Mouse (Mus musculus) kidney, embryonic 16.5 days (tissue): ENCODE data around the gene Cacna1d. TPM values are rescaled to one million over a fixed set of nuclear protein-coding genes. Genes with fewer than 3 reads are reported as not detected.

Experiments used
- ATAC-seq: fragments of 200-750 bp; cut with Nextera tagmentation; 2 replicates; pipeline ENCODE4 v1.8.0; 2017; ENCODE audit warnings: moderate TSS enrichment; ENCODE audit not compliant: low FRiP score, low TSS enrichment
- H3K27ac ChIP-seq: fragments of 300-500 bp; sonication (generic); 2 replicates; pipeline ENCODE4 v1.5.1; 2014; ENCODE audit warnings: low read length
- H3K27me3 ChIP-seq: fragments of 300-500 bp; sonication (generic); 2 replicates; pipeline ENCODE4 v1.6.1; 2014; ENCODE audit warnings: low read length, control low read depth, mixed read lengths; ENCODE audit not compliant: insufficient read depth
- H3K36me3 ChIP-seq: fragments of 300-500 bp; sonication (generic); 2 replicates; pipeline ENCODE4 v1.6.1; 2014; ENCODE audit warnings: low read length, control low read depth, mixed read lengths; ENCODE audit not compliant: insufficient read depth
- H3K4me1 ChIP-seq: fragments of 300-500 bp; sonication (generic); 2 replicates; pipeline ENCODE4 v1.6.1; 2014; ENCODE audit warnings: low read length, control low read depth, mixed read lengths; ENCODE audit not compliant: insufficient read depth
- H3K4me2 ChIP-seq: fragments of 300-500 bp; sonication (generic); replicated peaks from 2 replicates; pipeline ENCODE4 v1.6.1; 2014; ENCODE audit warnings: low read depth, low read length
- H3K4me3 ChIP-seq: fragments of 300-500 bp; sonication (generic); 2 replicates; pipeline ENCODE4 v1.5.1; 2014; ENCODE audit warnings: mild to moderate bottlenecking, low read length
- H3K9ac ChIP-seq: fragments of 300-500 bp; sonication (generic); replicated peaks from 2 replicates; pipeline ENCODE4 v1.6.1; 2014; ENCODE audit warnings: low read length
- H3K9me3 ChIP-seq: fragments of 300-500 bp; sonication (generic); 2 replicates; pipeline ENCODE4 v1.6.1; 2016; ENCODE audit warnings: low read length, control low read depth
- WGBS: fragments of 180-500 bp; shearing (Covaris S2); extraction: QIAGEN DNeasy Blood & Tissue Kit; methylation state at CpG from one replicate; pipeline ENCODE4 v1.1.7; 2014; 5-methylcytosine and 5-hydroxymethylcytosine counted together
- polyA plus RNA-seq: library from polyadenylated mRNA; unstranded; fragments of >200 nt; fragmentation: Nextera tagmentation; extraction: Ambion mirVana; gene quantifications from 2 replicates; pipeline ENCODE4 v1.2.1, GENCODE M21; 2015

The Cacna1d gene
- polyA plus RNA-seq, 1 experiment from 2014 or later: 3.0 TPM

- Histone ChIP-seq H3K27ac (no peak overlapping the region; the same call in 1 of the 2 replicates), H3K4me3 (no peak overlapping the region), H3K27me3 (no peaks in the 10 kb centered on the region), H3K9me3 (no peaks in the 10 kb centered on the region), H3K36me3 (no peaks in the 10 kb centered on the region), H3K4me1 (peaks cover 13% of the 10 kb centered on the region), H3K9ac (no peak overlapping the region), H3K4me2 (0 out of 2 replicates have a peak overlapping the region, but pooled peaks have one; percentile 10)
- ATAC-seq: no peak
- WGBS: 38% methylated on average over 1 of the region's 1 CpGs
Measured at GRCm38 (mm10) chr14:30292135-30292463, 199.2 kb downstream of the Cacna1d start.

GRCm38 (mm10) chr14:30291389-30292134, 199.7 kb downstream of the Cacna1d start:
- H3K27ac ChIP-seq: no peak overlapping the region; the same call in 1 of the 2 replicates
- H3K36me3 ChIP-seq: no peaks in the 10 kb centered on the region
- 58% methylated on average over 9 of the region's 9 CpGs for WGBS
- H3K4me2 ChIP-seq: no peak overlapping the region
- H3K9me3 ChIP-seq: no peaks in the 10 kb centered on the region
- no peak overlapping the region for H3K9ac ChIP-seq
- ATAC-seq: no peak
- peaks cover 13% of the 10 kb centered on the region for H3K4me1 ChIP-seq
- H3K4me3 ChIP-seq: no peak overlapping the region
- no peaks in the 10 kb centered on the region for H3K27me3 ChIP-seq

- 57% methylated on average over 10 of the region's 10 CpGs for WGBS
- no peaks in the 10 kb centered on the region for H3K27me3 ChIP-seq
- no peaks in the 10 kb centered on the region for H3K9me3 ChIP-seq
- H3K4me2 ChIP-seq: no peak overlapping the region
- no peak for ATAC-seq
- H3K9ac ChIP-seq: no peak overlapping the region
- no peak overlapping the region for H3K27ac ChIP-seq
- no peak overlapping the region for H3K4me3 ChIP-seq
- H3K36me3 ChIP-seq: no peaks in the 10 kb centered on the region
- H3K4me1 ChIP-seq: no peaks in the 10 kb centered on the region
Measured at GRCm38 (mm10) chr14:30284446-30284845, 206.8 kb downstream of the Cacna1d start.

GRCm38 (mm10) chr14:30284022-30284421, 207.2 kb downstream of the Cacna1d start:
- no peak overlapping the region for H3K9ac ChIP-seq
- ATAC-seq: no peak
- H3K27me3 ChIP-seq: no peaks in the 10 kb centered on the region
- H3K36me3 ChIP-seq: no peaks in the 10 kb centered on the region
- WGBS: 59% methylated on average over 10 of the region's 10 CpGs
- no peaks in the 10 kb centered on the region for H3K9me3 ChIP-seq
- no peak overlapping the region for H3K4me3 ChIP-seq
- no peaks in the 10 kb centered on the region for H3K4me1 ChIP-seq
- no peak overlapping the region for H3K27ac ChIP-seq
- no peak overlapping the region for H3K4me2 ChIP-seq

- 84% methylated on average over 9 of the region's 9 CpGs for WGBS
- no peak overlapping the region for H3K27ac ChIP-seq
- no peak for ATAC-seq
Measured at GRCm38 (mm10) chr14:30275572-30275971, 215.7 kb downstream of the Cacna1d start.

GRCm38 (mm10) chr14:30272976-30273375, 218.3 kb downstream of the Cacna1d start:
- Histone ChIP-seq H3K9me3 (no peaks in the 10 kb centered on the region), H3K9ac (no peak overlapping the region), H3K36me3 (no peaks in the 10 kb centered on the region), H3K4me1 (no peaks in the 10 kb centered on the region), H3K27ac (no peak overlapping the region), H3K4me3 (no peak overlapping the region), H3K4me2 (no peak overlapping the region), H3K27me3 (no peaks in the 10 kb centered on the region)
- 67% methylated on average over 4 of the region's 4 CpGs for WGBS
- no peak for ATAC-seq

More at GRCm38 (mm10) chr14:30275572-30275971, 215.7 kb downstream of the Cacna1d start:
- Histone ChIP-seq H3K36me3 (no peaks in the 10 kb centered on the region), H3K4me1 (no peaks in the 10 kb centered on the region), H3K27me3 (no peaks in the 10 kb centered on the region), H3K9ac (no peak overlapping the region), H3K4me2 (no peak overlapping the region), H3K4me3 (no peak overlapping the region), H3K9me3 (no peaks in the 10 kb centered on the region)

- no peak overlapping the region for H3K4me2 ChIP-seq
- no peak overlapping the region for H3K27ac ChIP-seq
- ATAC-seq: no peak
- H3K36me3 ChIP-seq: no peaks in the 10 kb centered on the region
- WGBS: 78% methylated on average over 5 of the region's 5 CpGs
- H3K9me3 ChIP-seq: no peaks in the 10 kb centered on the region
- no peak overlapping the region for H3K4me3 ChIP-seq
- H3K9ac ChIP-seq: no peak overlapping the region
- H3K27me3 ChIP-seq: no peaks in the 10 kb centered on the region
- H3K4me1 ChIP-seq: no peaks in the 10 kb centered on the region
Measured at GRCm38 (mm10) chr14:30272523-30272922, 218.7 kb downstream of the Cacna1d start.

GRCm38 (mm10) chr14:30271856-30272255, 219.4 kb downstream of the Cacna1d start:
- H3K36me3 ChIP-seq: no peaks in the 10 kb centered on the region
- WGBS: 61% methylated on average over 8 of the region's 8 CpGs

GRCm38 (mm10) chr14:30270350-30270749, 220.9 kb downstream of the Cacna1d start:
- H3K4me3 ChIP-seq: no peak overlapping the region
- H3K36me3 ChIP-seq: no peaks in the 10 kb centered on the region
- H3K9ac ChIP-seq: no peak overlapping the region
- 81% methylated on average over 5 of the region's 5 CpGs for WGBS
- H3K4me2 ChIP-seq: no peak overlapping the region
- H3K27ac ChIP-seq: no peak overlapping the region
- no peaks in the 10 kb centered on the region for H3K4me1 ChIP-seq
- no peak for ATAC-seq
- H3K9me3 ChIP-seq: no peaks in the 10 kb centered on the region
- no peaks in the 10 kb centered on the region for H3K27me3 ChIP-seq

More at GRCm38 (mm10) chr14:30271856-30272255, 219.4 kb downstream of the Cacna1d start:
- ATAC-seq: no peak
- H3K4me1 ChIP-seq: no peaks in the 10 kb centered on the region
- no peaks in the 10 kb centered on the region for H3K9me3 ChIP-seq
- H3K27ac ChIP-seq: no peak overlapping the region
- no peak overlapping the region for H3K4me3 ChIP-seq
- no peak overlapping the region for H3K4me2 ChIP-seq
- no peak overlapping the region for H3K9ac ChIP-seq
- H3K27me3 ChIP-seq: no peaks in the 10 kb centered on the region

- no peak for ATAC-seq
- no peaks in the 10 kb centered on the region for H3K36me3 ChIP-seq
- 78% methylated on average over 9 of the region's 9 CpGs for WGBS
- H3K4me2 ChIP-seq: no peak overlapping the region
- no peak overlapping the region for H3K9ac ChIP-seq
- H3K4me1 ChIP-seq: no peaks in the 10 kb centered on the region
- H3K27ac ChIP-seq: no peak overlapping the region
- no peak overlapping the region for H3K4me3 ChIP-seq
- no peaks in the 10 kb centered on the region for H3K9me3 ChIP-seq
- no peaks in the 10 kb centered on the region for H3K27me3 ChIP-seq
Measured at GRCm38 (mm10) chr14:30265728-30266127, 225.5 kb downstream of the Cacna1d start.
